Mouse (Mus musculus): ENCODE results near the gene Cdh18.

Cdh18 gene

DNA sequence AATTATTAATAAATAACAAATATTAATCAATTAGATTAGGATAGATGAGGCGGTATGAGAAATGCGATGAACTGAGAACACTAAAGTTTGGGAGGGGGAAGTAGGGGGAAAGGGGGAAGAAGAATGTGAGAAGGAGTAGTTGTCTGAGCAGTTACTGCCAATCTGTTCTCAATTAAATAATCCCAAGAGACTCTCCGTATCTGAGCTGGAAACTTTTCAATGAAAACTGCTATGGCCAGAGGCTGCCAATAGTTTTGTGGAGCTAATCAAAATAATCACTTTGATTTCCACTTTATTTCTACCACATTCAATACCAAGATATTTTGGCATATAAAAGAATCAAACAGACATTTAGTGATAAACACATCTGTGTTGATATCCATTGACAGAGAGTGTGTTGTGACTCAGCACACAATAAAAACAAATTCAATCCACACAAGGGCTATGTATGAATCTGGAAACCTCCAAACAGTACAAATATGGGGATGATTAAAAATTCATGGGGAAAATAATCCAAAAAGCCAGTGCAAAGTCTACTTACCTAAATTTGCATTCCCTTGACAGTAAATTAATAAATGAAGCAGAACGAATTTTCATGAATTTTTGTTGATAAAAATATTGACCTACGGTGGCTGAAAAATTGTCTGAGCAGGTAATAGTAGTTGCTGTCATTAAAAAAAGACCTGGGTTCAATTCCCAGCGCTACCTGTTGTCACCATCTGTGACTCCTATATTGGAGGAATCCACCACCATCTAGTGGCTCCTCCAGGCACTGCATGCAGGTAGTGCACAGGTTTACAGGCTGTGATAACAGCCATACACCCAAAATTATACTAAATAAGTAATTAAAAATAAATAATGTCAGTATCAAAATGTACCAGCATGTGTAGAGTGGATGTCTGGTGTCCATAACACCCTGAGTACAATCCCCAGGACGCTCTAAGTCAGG, 922.0 kb downstream of the Cdh18 start:
- DNase-seq = no peak

DNA sequence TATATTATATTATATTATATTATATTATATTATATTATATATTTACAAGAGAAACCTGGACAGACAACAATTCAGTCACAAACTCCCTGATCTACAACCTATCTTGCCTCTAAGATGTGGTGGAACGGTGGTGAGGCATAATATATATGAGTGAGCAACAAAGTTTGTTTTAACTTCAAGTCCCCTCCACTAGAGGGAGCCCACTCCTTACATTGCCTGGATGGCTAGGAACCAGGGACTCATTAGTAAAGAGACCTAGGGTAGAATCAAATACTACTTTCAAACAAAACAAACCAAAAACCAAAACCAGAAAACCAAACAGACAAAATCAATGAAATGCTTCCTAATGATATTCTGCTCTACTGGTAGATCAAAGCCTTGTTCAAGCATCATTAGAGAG, 937.5 kb downstream of the Cdh18 start:
- peak in 1 of 2 experiments; percentile 39 for DNase-seq

DNA sequence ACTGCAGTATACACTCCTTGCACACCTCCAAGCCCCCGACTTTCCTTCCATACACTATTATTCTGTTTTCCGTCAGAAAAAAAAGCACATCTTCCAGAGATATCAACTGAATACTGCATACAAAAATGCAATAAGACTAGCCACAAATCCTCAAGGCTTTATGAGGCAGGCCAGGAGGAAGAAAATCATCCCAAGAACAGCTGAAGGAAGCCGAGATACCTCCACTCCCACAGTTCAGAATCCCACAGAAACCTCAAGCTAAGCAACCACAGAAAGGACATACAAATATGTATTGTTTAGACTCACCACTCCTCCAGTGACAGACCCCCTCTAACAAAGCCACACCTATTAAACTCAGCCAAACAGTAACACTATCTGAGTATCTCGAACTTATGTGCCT, 957.7 kb downstream of the Cdh18 start:
- no peak for DNase-seq

DNA sequence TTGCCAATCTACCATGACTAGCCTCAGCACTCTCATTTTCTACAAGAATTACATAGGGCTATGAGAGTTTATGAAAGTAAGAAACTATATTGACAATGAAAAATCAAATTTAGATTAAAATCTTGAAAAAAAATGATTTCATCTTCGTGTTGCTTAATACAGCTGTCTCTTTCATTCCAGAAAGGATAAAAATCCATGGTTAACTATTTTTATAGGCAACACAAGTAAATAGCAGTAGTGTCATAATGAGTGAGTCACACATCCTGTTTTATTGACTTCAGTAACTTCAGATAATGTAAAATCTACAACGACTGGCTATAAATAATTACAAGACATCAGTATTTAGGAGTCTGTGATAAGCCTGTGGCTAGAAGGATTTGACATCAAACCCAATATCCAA, 960.9 kb downstream of the Cdh18 start:
- DNase-seq = no peak

DNA sequence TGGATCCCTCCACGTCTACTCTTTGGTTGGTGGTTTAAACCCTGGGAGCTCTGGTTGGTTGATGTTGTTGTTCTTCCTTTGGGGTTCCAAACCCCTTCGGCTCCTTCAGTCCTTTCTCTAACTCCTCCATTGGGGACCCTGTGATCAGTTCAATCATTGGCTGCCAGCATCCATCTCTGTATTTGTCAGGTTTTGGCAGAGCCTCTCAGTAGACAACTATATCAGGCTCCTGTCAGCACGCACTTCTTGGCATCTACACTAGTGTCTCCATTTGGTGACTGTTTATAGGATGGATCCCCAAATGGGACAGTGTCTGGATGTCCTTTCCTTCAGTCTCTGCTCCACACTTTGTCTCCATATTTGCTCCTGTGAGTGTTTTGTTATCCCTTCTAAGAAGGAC, 967.0 kb downstream of the Cdh18 start:
- DNase-seq = no peak

DNA sequence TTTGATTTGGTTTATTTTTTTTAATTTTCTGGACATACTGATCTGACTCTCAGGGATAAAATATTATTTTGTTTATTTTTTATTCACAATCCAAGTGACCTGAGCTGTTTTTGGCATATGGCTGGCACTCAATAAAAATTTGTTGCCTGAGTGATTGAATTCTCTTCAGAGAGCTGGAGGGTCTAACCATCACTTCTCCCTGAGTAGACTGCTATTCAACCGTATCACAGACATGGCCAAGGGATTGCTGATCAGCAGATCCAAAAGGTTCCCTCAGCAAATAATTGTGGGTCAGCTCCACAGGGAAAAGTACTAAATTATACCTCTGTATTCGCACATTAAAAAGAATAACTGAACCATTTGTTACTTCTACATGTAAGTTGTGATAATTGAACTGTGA, 969.3 kb downstream of the Cdh18 start:
- DNase-seq = no peak

Data from cerebellum, adult 18-20 months (tissue).